Mouse (Mus musculus) natural killer cell, adult 2 months (primary cell): ENCODE data around the gene Rpusd3.

ENCODE experiments used
- DNase-seq, 2 experiments: peaks; one replicate each; pipeline ENCODE4 v3.0.0; 2022; ENCODE audit warnings: low spot score in 2 of 2

Gene Rpusd3

GRCm38 (mm10) chr6:113419199-113419587 lies at the start of gene Rpusd3:
Rpusd3 (minus strand) TSS chr6:113419340.
- DNase-seq: peak; percentile 97

GRCm38 (mm10) chr6:113468512-113468911 lies 49.4 kb upstream of the Rpusd3 start:
- no peak for DNase-seq

GRCm38 (mm10) chr6:113465602-113466001 lies 46.5 kb upstream of the Rpusd3 start:
- DNase-seq: no peak

- no peak for DNase-seq
Observed at GRCm38 (mm10) chr6:113464040-113464439, 44.9 kb upstream of the Rpusd3 start.

- DNase-seq: no peak
Observed at GRCm38 (mm10) chr6:113458635-113459034, 39.5 kb upstream of the Rpusd3 start.

- DNase-seq: no peak
Observed at GRCm38 (mm10) chr6:113457952-113458534, 38.9 kb upstream of the Rpusd3 start, which contains the start of gene Il17re. Il17re (plus strand) TSS chr6:113458484.

- no peak for DNase-seq
Observed at GRCm38 (mm10) chr6:113455007-113455406, 35.9 kb upstream of the Rpusd3 start.

GRCm38 (mm10) chr6:113451839-113452238 lies 32.7 kb upstream of the Rpusd3 start:
- DNase-seq: no peak

GRCm38 (mm10) chr6:113447639-113448038 lies 28.5 kb upstream of the Rpusd3 start:
- DNase-seq: no peak

- DNase-seq: no peak
Observed at GRCm38 (mm10) chr6:113444207-113444965, 25.2 kb upstream of the Rpusd3 start.

- peak; percentile 8 to 24 for DNase-seq
Observed at GRCm38 (mm10) chr6:113443091-113443490, 24.0 kb upstream of the Rpusd3 start.

GRCm38 (mm10) chr6:113442442-113443090 lies 23.4 kb upstream of the Rpusd3 start, which contains the start of gene Jagn1:
Jagn1 (plus strand) TSS chr6:113442569.
- DNase-seq: peak; percentile 92

- no peak for DNase-seq
Observed at GRCm38 (mm10) chr6:113442087-113442441, 22.9 kb upstream of the Rpusd3 start.

GRCm38 (mm10) chr6:113441147-113441680 lies 22.1 kb upstream of the Rpusd3 start:
- DNase-seq: peak; percentile 75 to 77

- no peak for DNase-seq
Observed at GRCm38 (mm10) chr6:113440686-113441085, 21.5 kb upstream of the Rpusd3 start.

- DNase-seq: no peak
Observed at GRCm38 (mm10) chr6:113438721-113439430, 19.7 kb upstream of the Rpusd3 start.

- no peak for DNase-seq
Observed at GRCm38 (mm10) chr6:113437135-113437534, 18.0 kb upstream of the Rpusd3 start.

- no peak for DNase-seq
Observed at GRCm38 (mm10) chr6:113435664-113436205, 16.6 kb upstream of the Rpusd3 start, which contains the start of gene Cidec. Cidec (minus strand) TSS chr6:113435760.

- DNase-seq: no peak
Observed at GRCm38 (mm10) chr6:113434691-113435090, 15.6 kb upstream of the Rpusd3 start.

- DNase-seq: no peak
Observed at GRCm38 (mm10) chr6:113433661-113434060, 14.5 kb upstream of the Rpusd3 start.

- no peak for DNase-seq
Observed at GRCm38 (mm10) chr6:113431801-113432200, 12.7 kb upstream of the Rpusd3 start.
